Mouse (Mus musculus) cerebellum, adult 18-20 months (tissue): ENCODE data around the gene Papss2.
A peak's percentile ranks its signal among the peaks of the same experiment; 100 is the strongest.

Experiments used
- DNase-seq, 2 experiments: peaks; one replicate each; pipeline ENCODE4 v3.0.0; 2021

The Papss2 gene

DNA sequence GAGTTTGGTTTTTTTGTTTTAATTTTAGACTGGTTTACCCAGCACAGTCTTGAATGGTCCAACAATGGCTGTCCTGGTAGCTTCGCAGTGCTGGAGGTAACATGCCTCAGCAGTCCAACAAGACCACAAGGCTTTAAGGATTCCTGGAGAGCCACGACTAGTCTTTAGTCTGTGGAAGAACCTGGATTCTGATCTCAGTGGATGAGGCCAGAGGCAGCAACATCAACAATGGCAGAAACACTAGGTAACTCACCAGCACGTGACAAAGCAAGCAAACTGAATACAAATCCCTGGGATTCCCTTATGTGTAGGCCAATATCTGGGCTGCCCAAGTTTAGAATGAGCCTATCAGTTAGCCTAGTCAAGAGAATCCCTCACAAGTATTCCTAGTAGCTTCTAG is 117.9 kb downstream of the Papss2 start:
- no peak for DNase-seq

DNA sequence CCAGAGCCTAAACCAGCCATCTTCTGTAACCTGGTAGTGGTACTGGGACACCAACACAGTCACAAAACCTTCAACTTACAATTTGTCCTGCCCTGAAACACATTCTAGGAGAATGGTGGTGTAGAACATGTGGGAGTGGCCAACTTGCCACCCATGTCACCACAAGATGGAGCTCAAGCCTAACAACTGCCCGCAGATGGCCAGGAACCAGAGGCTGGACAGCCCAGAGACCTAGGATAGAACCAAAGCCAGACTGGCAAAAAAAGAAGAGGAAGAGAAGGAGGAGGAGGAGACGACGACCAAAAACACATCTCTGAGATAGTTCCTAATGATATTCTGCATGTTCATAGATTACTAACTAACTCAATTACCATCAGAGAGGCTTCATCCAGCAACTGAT is 119.6 kb downstream of the Papss2 start:
- peak; percentile 85 to 88 for DNase-seq

DNA sequence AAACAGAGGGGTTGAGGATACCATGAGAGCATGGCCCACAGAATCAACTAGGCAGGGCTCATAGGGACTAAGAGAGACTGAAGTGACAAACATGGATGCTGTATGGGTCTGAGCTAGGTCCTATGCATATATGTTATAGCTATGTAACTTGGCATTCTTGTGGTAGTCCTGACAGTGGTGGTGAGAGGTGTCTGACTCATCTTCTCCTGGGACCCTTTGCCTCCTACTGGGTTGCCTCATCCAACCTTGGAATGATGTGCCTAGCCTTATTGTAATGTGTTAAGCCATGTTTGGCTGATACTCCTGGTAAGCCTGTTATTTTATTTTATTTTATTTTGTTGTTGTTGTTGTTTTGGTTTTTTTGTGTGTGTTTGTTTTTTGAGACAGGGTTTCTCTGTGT is 120.1 kb downstream of the Papss2 start:
- no peak for DNase-seq
